Mouse (Mus musculus): ENCODE measurements at regions not wholly inside any gene's neighbourhood (a gene's known extent, or its start where the extent isn't known, plus 50 kb on each side); places are given as distances from the start of the nearest gene placed in this dataset.

DNA sequence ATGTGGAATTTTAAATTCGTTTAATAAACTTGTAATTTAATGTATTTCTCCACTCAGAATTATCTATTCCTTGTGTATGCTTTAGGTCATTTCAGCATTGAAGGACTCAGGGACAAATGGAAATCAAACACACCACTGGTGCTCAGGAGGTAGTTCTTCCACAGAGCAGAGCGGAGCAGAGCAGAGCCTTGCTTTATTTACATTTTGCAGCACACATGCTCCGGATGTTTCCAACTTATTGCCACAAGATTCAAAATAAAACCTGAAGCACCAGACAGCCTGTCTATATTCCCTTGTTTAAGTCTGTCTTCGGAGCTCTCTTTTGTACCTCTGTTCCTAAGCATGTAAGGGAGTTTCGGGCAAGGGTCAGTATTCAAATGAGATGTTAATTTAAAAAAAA is 135.2 kb upstream of the Meis2 start:
- Histone ChIP-seq H3K4me1 (ENCODE audit: control insufficient read depth in 1 of 2, insufficient read depth in 2 of 2) (no peaks in the 10 kb centered on the region), H3K27ac (ENCODE audit: insufficient read depth, low read depth) (no peak overlapping the region), H3K4me2 (ENCODE audit: insufficient read depth, low read depth, poor library complexity, severe bottlenecking) (no peak overlapping the region), H3K27me3 (replicated peaks) (no peaks in the 10 kb centered on the region), H3K9ac (ENCODE audit: insufficient read depth, low read depth) (no peak overlapping the region), H3K9me3 (replicated peaks; ENCODE audit: low read length) (peaks cover 6% of the 10 kb centered on the region), H3K4me3 (replicated peaks in 1 of 3; ENCODE audit: low read depth in 2 of 3, low read length in 2 of 3, poor library complexity in 1 of 3) (no peak overlapping the region), H3K79me2 (replicated peaks; ENCODE audit: control insufficient read depth, extremely low read depth, insufficient read depth, poor library complexity, severe bottlenecking) (no peaks in the 10 kb centered on the region), H3K36me3 (replicated peaks in 1 of 2; ENCODE audit: control insufficient read depth in 1 of 2, insufficient read depth in 1 of 2, low read length in 1 of 2) (no peaks in the 10 kb centered on the region)
- in situ Hi-C loops (cut with MboI; ENCODE audit: low pct_ligation_motif_present, low pct_unique_long_range_greater_than_20kb, low sequenced_read_pairs) (no loop called here), dilution Hi-C loops (cut with MboI; ENCODE audit: extremely low pct_ligation_motif_present, extremely low pct_unique_long_range_greater_than_20kb, low sequenced_read_pairs) (no loop called here)
- no peak for TF ChIP-seq HCFC1 (IDR thresholded peaks at IDR 0.05; ENCODE audit: low read depth, low read length)
- no peak for TF ChIP-seq RCOR1 (conservative IDR thresholded peaks at IDR 0.05; ENCODE audit: low read depth, low read length)
- no peak for TF ChIP-seq SIN3A (IDR thresholded peaks at IDR 0.05; ENCODE audit: low read length)
- no peak for TF ChIP-seq USF2 (conservative IDR thresholded peaks at IDR 0.05; ENCODE audit: low read depth, low read length)
- no peak for TF ChIP-seq BHLHE40 (IDR thresholded peaks at IDR 0.05; ENCODE audit: low read depth, low read length)
- no peak for TF ChIP-seq E2F4 (IDR thresholded peaks at IDR 0.05; ENCODE audit: insufficient replicate concordance, low read depth, low read length)
- no peak for TF ChIP-seq KAT2A (IDR thresholded peaks at IDR 0.05; ENCODE audit: insufficient replicate concordance, low read length)
- no peak for TF ChIP-seq SMC3 (IDR thresholded peaks at IDR 0.05; ENCODE audit: low read depth, low read length)
- TF ChIP-seq CHD1 (IDR thresholded peaks at IDR 0.05; ENCODE audit: low read depth, low read length) = no peak
- TF ChIP-seq ZKSCAN1 (IDR thresholded peaks at IDR 0.05; ENCODE audit: borderline replicate concordance, low read depth, low read length) = no peak
- no peak for TF ChIP-seq CTCF (conservative IDR thresholded peaks at IDR 0.05 in 1 of 2, IDR thresholded peaks at IDR 0.05 in 1 of 2; ENCODE audit: low read depth in 2 of 2, low read length in 2 of 2)
- TF ChIP-seq TCF12 (IDR thresholded peaks at IDR 0.05; ENCODE audit: low read depth, low read length) = no peak
- DNase-seq (ENCODE audit: extremely low read depth) = no peak

GRCm38 (mm10) chr2:116181861-116182260 is 116.2 kb upstream of the Meis2 start:
- TF ChIP-seq HCFC1 (IDR thresholded peaks at IDR 0.05; ENCODE audit: low read depth, low read length) (no peak), MAZ (IDR thresholded peaks at IDR 0.05; ENCODE audit: low read depth, low read length) (no peak), ZC3H11A (IDR thresholded peaks at IDR 0.05; ENCODE audit: low read depth, low read length) (no peak), MXI1 (IDR thresholded peaks at IDR 0.05; ENCODE audit: low read depth, low read length) (no peak), MAFK (IDR thresholded peaks at IDR 0.05; ENCODE audit: insufficient replicate concordance, low read length) (no peak)
- in situ Hi-C loops (cut with MboI; ENCODE audit: low pct_ligation_motif_present, low pct_unique_long_range_greater_than_20kb, low sequenced_read_pairs) = no loop called here
- dilution Hi-C loops (cut with MboI; ENCODE audit: extremely low pct_ligation_motif_present, extremely low pct_unique_long_range_greater_than_20kb, low sequenced_read_pairs) = no loop called here

More at GRCm38 (mm10) chr2:116181861-116182260, 116.2 kb upstream of the Meis2 start:
- Histone ChIP-seq H3K4me3 (replicated peaks in 1 of 3; ENCODE audit: low read depth in 2 of 3, low read length in 2 of 3, poor library complexity in 1 of 3) (no peak overlapping the region), H3K27ac (ENCODE audit: insufficient read depth, low read depth) (no peak overlapping the region), H3K27me3 (replicated peaks) (no peaks in the 10 kb centered on the region), H3K79me2 (replicated peaks; ENCODE audit: control insufficient read depth, extremely low read depth, insufficient read depth, poor library complexity, severe bottlenecking) (no peaks in the 10 kb centered on the region), H3K9me3 (replicated peaks; ENCODE audit: low read length) (peaks cover 8% of the 10 kb centered on the region), H3K4me2 (ENCODE audit: insufficient read depth, low read depth, poor library complexity, severe bottlenecking) (no peak overlapping the region), H3K9ac (ENCODE audit: insufficient read depth, low read depth) (no peak overlapping the region), H3K4me1 (ENCODE audit: control insufficient read depth in 1 of 2, insufficient read depth in 2 of 2) (no peaks in the 10 kb centered on the region), H3K36me3 (replicated peaks in 1 of 2; ENCODE audit: control insufficient read depth in 1 of 2, insufficient read depth in 1 of 2, low read length in 1 of 2) (no peaks in the 10 kb centered on the region)
- DNase-seq (ENCODE audit: extremely low read depth) = no peak
